Mouse (Mus musculus) forebrain, embryonic 15.5 days (tissue): ENCODE results near the gene Gm10181. TPM values are rescaled to one million over a fixed set of nuclear protein-coding genes. Genes with fewer than 3 reads are reported as not detected.

Source experiments
- ATAC-seq: fragments of 200-750 bp; cut with Nextera tagmentation; replicated peaks from 2 replicates; pipeline ENCODE4 v1.8.0; 2017; ENCODE audit warnings: mild to moderate bottlenecking, moderate TSS enrichment, moderate library complexity
- H3K27ac ChIP-seq: fragments of 300-500 bp; sonication (generic); replicated peaks from 2 replicates; pipeline ENCODE4 v1.5.1; 2015; ENCODE audit warnings: mild to moderate bottlenecking, inconsistent platforms
- H3K27me3 ChIP-seq: fragments of 300-500 bp; sonication (generic); 2 replicates; pipeline ENCODE4 v1.6.1; 2015; ENCODE audit warnings: inconsistent platforms
- H3K36me3 ChIP-seq: fragments of 300-500 bp; sonication (generic); 2 replicates; pipeline ENCODE4 v1.6.1; 2015; ENCODE audit warnings: mild to moderate bottlenecking, inconsistent platforms
- H3K4me1 ChIP-seq: fragments of 300-500 bp; sonication (generic); 2 replicates; pipeline ENCODE4 v1.6.1; 2015; ENCODE audit warnings: inconsistent platforms
- H3K4me2 ChIP-seq: fragments of 300-500 bp; sonication (generic); replicated peaks from 2 replicates; pipeline ENCODE4 v1.6.1; 2015; ENCODE audit warnings: mild to moderate bottlenecking, inconsistent platforms
- H3K4me3 ChIP-seq: fragments of 300-500 bp; sonication (generic); 2 replicates; pipeline ENCODE4 v1.5.1; 2015; ENCODE audit warnings: mild to moderate bottlenecking, inconsistent platforms
- H3K9ac ChIP-seq: fragments of 300-500 bp; sonication (generic); replicated peaks from 2 replicates; pipeline ENCODE4 v1.6.1; 2015; ENCODE audit warnings: mild to moderate bottlenecking, inconsistent platforms
- H3K9me3 ChIP-seq: fragments of 300-500 bp; sonication (generic); 2 replicates; pipeline ENCODE4 v1.6.1; 2016; ENCODE audit warnings: inconsistent platforms
- WGBS: fragments of 180-500 bp; shearing (Covaris S2); methylation state at CpG from one replicate; pipeline ENCODE4 v1.1.7; 2015; ENCODE audit warnings: mixed read lengths; 5-methylcytosine and 5-hydroxymethylcytosine counted together
- polyA plus RNA-seq: library from polyadenylated mRNA; unstranded; fragments of >200 nt; fragmentation: Nextera tagmentation; extraction: Ambion mirVana; gene quantifications from 2 replicates; pipeline ENCODE4 v1.2.1, GENCODE M21; 2015

Gm10181 gene
- polyA plus RNA-seq, result not detected in 2 replicates

GRCm38 (mm10) chr9:25089122-25089521 lies at the start of gene Gm10181:
Gene Gm10181, plus strand, starts transcription at chr9:25089422.
- Histone ChIP-seq H3K9me3 (no peaks in the 10 kb centered on the region), H3K9ac (no peak within 1 kb of the TSS), H3K4me1 (no peaks in the 10 kb centered on the region), H3K27ac (no peak within 1 kb of the TSS), H3K36me3 (no peaks in the 10 kb centered on the region), H3K4me2 (no peak within 1 kb of the TSS), H3K4me3 (no peak within 1 kb of the TSS), H3K27me3 (no peaks in the 10 kb centered on the region)
- ATAC-seq, result no peak
- WGBS, result 80% methylated on average over 2 of the region's 2 CpGs

DNA sequence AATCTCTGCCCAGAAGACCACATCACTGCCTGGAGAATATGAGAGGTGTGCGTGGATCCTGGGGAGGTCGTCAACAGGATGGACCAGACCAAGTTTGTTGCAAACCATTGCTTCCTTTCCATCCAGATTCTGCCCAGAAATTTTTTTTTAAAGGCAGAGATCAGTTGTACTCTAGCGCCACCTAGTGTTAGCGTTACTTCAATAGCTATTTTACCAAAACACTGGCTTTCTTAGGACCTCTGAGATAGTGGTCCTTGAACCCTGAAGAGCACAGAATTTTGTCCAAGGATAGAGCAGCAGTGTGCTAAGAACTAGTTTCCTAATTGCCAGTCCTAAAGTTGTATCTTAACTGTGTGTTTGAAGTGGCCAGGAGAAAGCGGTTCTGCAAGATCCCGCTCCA lies 47.6 kb upstream of the Gm10181 start:
- no peak overlapping the region for H3K27ac ChIP-seq
- no peaks in the 10 kb centered on the region for H3K36me3 ChIP-seq
- no peak overlapping the region for H3K4me2 ChIP-seq
- no peaks in the 10 kb centered on the region for H3K9me3 ChIP-seq
- no peak overlapping the region for H3K9ac ChIP-seq
- 26% methylated on average over 6 of the region's 6 CpGs for WGBS
- H3K27me3 ChIP-seq, result no peaks in the 10 kb centered on the region
- no peak for ATAC-seq
- no peak overlapping the region for H3K4me3 ChIP-seq
- H3K4me1 ChIP-seq, result no peaks in the 10 kb centered on the region

DNA sequence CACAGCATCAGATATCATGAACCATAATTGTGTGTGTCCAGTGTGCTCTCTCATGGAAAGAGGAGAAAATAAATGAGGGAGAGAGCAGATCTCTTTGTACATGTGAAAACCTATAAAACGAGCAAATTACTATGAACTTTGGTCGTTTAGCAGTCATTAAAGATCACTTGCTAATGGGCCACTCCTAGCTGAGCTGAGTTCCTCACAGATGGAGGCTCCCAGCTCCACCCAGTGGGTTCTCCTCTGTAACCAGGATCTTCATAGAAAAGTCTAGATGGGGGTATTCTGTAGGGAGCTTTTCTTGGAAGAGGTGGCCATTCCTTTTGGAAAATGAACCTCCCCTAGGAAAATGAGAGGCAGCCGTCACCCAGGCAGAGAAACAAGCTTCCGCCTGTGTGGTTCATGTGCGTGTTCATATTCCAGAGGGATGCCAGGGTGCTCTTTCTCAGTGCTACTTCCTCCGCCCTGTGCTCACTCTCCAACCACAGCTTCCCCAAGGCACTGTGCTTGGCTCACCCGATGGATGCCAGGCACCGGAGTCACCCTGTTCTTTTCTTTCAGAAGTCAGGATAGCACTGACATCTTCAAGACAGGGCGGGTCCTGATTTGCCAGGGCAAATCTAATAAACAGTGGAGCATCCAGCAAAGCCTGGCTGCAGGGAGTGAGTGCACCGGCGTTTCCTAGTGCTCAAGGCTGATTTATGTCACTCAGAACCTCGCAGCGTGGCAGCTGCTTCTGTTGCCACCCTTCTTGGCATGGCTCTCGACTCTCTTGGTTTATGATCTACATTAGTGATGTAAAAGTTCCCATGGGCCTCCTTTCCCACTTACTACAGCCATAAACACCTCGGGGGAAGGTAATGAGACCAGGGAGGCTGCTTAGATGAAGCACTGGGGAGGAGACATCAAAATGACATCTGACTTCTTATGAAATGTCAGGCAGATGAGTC lies 46.8 kb upstream of the Gm10181 start:
- no peaks in the 10 kb centered on the region for H3K4me1 ChIP-seq
- H3K27me3 ChIP-seq, result no peaks in the 10 kb centered on the region
- no peak for ATAC-seq
- no peaks in the 10 kb centered on the region for H3K36me3 ChIP-seq
- H3K9me3 ChIP-seq, result no peaks in the 10 kb centered on the region
- H3K27ac ChIP-seq, result no peak overlapping the region
- WGBS, result 69% methylated on average over 15 of the region's 15 CpGs
- no peak overlapping the region for H3K9ac ChIP-seq
- no peak overlapping the region for H3K4me3 ChIP-seq
- H3K4me2 ChIP-seq, result no peak overlapping the region

DNA sequence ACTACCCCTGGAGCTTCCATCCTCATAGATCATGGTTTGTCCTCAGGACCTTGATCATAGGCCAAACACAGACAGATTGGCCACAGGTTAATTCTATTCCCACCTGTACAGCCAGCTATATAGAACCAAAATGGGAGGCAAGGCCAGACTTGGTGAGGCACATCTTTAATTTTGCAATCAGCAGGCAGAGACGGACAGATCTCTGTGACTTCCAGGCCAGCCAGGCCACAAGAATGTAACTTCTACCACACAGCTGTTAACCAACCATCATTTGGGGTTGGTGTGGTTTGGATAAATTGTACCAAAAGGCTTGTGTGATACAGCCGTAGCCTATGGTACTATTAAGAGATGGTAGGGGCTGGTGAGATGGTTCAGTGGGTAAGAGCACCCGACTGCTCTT lies 44.9 kb upstream of the Gm10181 start:
- 94% methylated on average over 3 of the region's 3 CpGs for WGBS
- Histone ChIP-seq H3K27ac (no peak overlapping the region), H3K4me2 (no peak overlapping the region), H3K27me3 (no peaks in the 10 kb centered on the region), H3K36me3 (no peaks in the 10 kb centered on the region), H3K4me3 (no peak overlapping the region), H3K4me1 (no peaks in the 10 kb centered on the region), H3K9ac (no peak overlapping the region), H3K9me3 (no peaks in the 10 kb centered on the region)
- no peak for ATAC-seq

GRCm38 (mm10) chr9:25048289-25048688 lies 40.9 kb upstream of the Gm10181 start:
- 53% methylated on average over 2 of the region's 2 CpGs for WGBS
- Histone ChIP-seq H3K9ac (no peak overlapping the region), H3K4me1 (no peaks in the 10 kb centered on the region)

DNA sequence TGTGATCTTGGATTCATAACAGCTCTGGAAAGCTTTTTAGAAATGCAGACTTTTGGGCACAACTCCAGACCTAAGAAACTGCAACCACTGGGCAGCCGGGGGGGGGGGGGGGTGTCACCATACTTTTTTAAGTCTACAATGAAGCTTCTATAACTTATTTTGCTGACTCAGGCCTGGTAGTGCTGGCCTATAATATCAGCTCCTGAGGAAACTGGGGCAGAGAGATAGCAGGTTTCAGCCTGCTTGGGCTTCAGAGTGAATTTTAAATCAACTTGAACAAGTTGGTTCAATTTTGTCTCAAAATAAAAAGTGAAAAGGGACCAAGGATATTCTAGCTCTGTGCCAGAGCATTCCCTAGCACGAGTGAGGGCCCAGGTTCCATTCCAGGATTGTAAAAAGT lies 40.3 kb upstream of the Gm10181 start:
- Histone ChIP-seq H3K4me3 (no peak overlapping the region), H3K9ac (no peak overlapping the region), H3K27ac (no peak overlapping the region), H3K4me2 (no peak overlapping the region), H3K27me3 (no peaks in the 10 kb centered on the region), H3K9me3 (no peaks in the 10 kb centered on the region), H3K36me3 (no peaks in the 10 kb centered on the region), H3K4me1 (no peaks in the 10 kb centered on the region)
- no peak for ATAC-seq
- 85% methylated on average over 2 of the region's 2 CpGs for WGBS

More at GRCm38 (mm10) chr9:25048289-25048688, 40.9 kb upstream of the Gm10181 start:
- ATAC-seq, result no peak
- no peak overlapping the region for H3K4me2 ChIP-seq
- H3K4me3 ChIP-seq, result no peak overlapping the region
- no peak overlapping the region for H3K27ac ChIP-seq
- no peaks in the 10 kb centered on the region for H3K27me3 ChIP-seq
- no peaks in the 10 kb centered on the region for H3K9me3 ChIP-seq
- no peaks in the 10 kb centered on the region for H3K36me3 ChIP-seq

DNA sequence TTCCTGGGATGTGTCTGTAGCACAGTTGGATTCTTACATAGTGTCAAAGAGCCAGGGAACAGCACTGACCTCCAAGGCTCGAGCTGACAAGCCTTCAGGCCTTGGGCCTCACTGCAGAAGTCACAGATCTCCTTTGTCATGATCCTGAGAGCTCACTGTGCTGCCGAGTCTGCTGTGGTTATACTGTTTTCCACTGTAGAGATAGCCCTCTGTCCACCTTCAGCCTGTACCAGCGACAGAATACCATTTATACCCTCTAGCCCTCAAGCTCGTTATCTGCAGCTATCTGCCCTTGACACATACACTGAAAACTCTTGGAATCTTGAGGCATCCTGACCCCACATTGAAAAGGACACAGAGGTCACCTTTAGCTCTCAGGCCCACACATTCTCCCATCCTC lies 37.3 kb upstream of the Gm10181 start:
- no peak for ATAC-seq
- no peak overlapping the region for H3K4me2 ChIP-seq
- no peaks in the 10 kb centered on the region for H3K9me3 ChIP-seq
- H3K9ac ChIP-seq, result no peak overlapping the region
- H3K27me3 ChIP-seq, result no peaks in the 10 kb centered on the region
- no peaks in the 10 kb centered on the region for H3K36me3 ChIP-seq
- 57% methylated on average over 4 of the region's 4 CpGs for WGBS
- H3K4me3 ChIP-seq, result no peak overlapping the region
- no peak overlapping the region for H3K27ac ChIP-seq
- no peaks in the 10 kb centered on the region for H3K4me1 ChIP-seq

DNA sequence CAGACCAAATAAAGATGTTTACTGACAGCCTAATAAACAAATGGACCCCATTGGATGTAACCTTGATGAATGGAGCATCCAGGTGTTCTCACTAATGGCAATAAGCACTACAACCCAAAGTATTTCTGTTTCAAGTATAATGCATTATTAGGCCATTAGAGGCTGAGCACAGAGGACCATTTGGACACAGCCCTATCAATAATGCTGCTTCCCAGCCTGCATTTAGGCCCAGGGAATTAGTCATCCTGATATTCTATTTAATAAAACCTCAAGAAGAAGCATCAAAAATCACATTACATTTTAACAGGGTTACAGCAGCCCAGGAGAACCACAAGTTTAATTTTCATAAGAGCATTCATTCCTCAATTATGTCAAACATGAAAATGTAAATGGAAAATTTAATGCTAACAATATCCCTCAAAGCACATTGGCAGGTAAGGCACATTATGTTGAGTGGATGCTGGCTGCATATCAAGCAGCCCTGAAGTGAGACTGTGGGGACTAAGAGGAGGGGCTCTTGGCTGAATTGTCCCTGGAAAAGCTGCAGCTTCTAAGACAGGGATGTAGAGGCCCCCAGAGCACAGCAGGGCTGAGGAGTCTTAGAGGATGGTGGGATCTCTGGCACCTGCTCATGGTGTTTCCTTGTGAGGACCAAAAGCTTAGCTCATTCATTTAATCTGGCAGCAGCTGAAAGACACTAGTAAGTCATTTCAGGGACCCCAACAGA lies 33.4 kb upstream of the Gm10181 start:
- Histone ChIP-seq H3K4me3 (no peak overlapping the region), H3K36me3 (no peaks in the 10 kb centered on the region), H3K9me3 (no peaks in the 10 kb centered on the region), H3K4me1 (no peaks in the 10 kb centered on the region), H3K4me2 (no peak overlapping the region), H3K9ac (no peak overlapping the region), H3K27me3 (no peaks in the 10 kb centered on the region), H3K27ac (no peak overlapping the region)
- ATAC-seq, result 0 out of 2 replicates have a peak, but pooled peaks have one; percentile 29

DNA sequence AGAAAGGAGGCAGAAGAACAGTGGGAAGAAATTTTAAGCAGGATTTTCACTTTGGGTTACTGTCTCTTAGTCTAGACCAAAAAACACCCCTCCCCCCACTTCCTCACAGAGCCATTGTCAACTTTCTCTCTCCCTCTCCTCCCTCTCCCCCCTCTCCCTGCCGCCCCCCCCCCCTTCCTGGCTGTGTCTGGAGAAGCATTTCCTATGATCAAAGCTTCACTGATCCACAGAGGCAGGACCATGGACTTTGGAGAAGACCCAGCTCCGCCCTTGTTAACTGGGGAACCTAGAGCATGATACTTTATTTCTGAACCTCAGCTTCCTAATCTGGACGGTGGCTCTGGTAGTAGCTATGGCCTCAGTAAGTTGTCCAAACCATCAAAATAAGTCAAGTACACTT lies 30.5 kb upstream of the Gm10181 start:
- Histone ChIP-seq H3K27me3 (no peaks in the 10 kb centered on the region), H3K36me3 (no peaks in the 10 kb centered on the region), H3K9me3 (no peaks in the 10 kb centered on the region), H3K4me1 (no peaks in the 10 kb centered on the region), H3K4me3 (no peak overlapping the region), H3K9ac (no peak overlapping the region), H3K4me2 (no peak overlapping the region), H3K27ac (no peak overlapping the region)
- ATAC-seq, result no peak
- WGBS, result 80% methylated on average over 2 of the region's 3 CpGs

GRCm38 (mm10) chr9:25072666-25073065 lies 16.6 kb upstream of the Gm10181 start:
- Histone ChIP-seq H3K36me3 (no peaks in the 10 kb centered on the region), H3K4me1 (no peaks in the 10 kb centered on the region), H3K4me2 (no peak overlapping the region), H3K27ac (no peak overlapping the region), H3K9ac (no peak overlapping the region), H3K4me3 (no peak overlapping the region), H3K9me3 (no peaks in the 10 kb centered on the region), H3K27me3 (no peaks in the 10 kb centered on the region)
- no peak for ATAC-seq
- 90% methylated on average over 1 of the region's 1 CpGs for WGBS

DNA sequence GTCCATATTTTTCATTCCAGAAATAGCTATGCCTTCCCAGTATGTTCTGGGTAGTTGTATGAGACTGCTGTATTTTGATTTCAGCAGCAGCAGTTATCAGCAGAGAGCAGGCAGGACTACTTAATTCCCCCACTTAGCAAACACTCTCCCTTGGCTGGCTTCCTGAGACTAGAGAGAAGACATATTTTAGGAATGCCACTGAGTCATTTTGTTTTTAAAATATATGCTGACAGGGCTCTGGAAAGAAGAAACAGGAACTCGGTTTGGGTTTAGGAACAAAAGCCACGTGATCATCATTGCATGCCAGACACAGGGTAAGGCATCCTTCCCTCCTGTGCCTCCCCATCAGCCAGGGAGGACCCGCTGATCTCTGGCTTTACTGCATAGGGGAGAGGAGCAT lies 13.2 kb upstream of the Gm10181 start:
- H3K4me3 ChIP-seq, result no peak overlapping the region
- no peaks in the 10 kb centered on the region for H3K36me3 ChIP-seq
- 76% methylated on average over 3 of the region's 3 CpGs for WGBS
- H3K27me3 ChIP-seq, result no peaks in the 10 kb centered on the region
- no peaks in the 10 kb centered on the region for H3K9me3 ChIP-seq
- H3K27ac ChIP-seq, result no peak overlapping the region
- H3K9ac ChIP-seq, result no peak overlapping the region
- ATAC-seq, result no peak
- H3K4me1 ChIP-seq, result no peaks in the 10 kb centered on the region
- no peak overlapping the region for H3K4me2 ChIP-seq

- Histone ChIP-seq H3K9me3 (no peaks in the 10 kb centered on the region), H3K36me3 (no peaks in the 10 kb centered on the region), H3K4me2 (no peak overlapping the region), H3K27me3 (no peaks in the 10 kb centered on the region), H3K4me1 (no peaks in the 10 kb centered on the region), H3K27ac (no peak overlapping the region), H3K9ac (no peak overlapping the region), H3K4me3 (no peak overlapping the region)
- WGBS, result 89% methylated on average over 1 of the region's 1 CpGs
- ATAC-seq, result no peak
Observed at GRCm38 (mm10) chr9:25076505-25076904, 12.7 kb upstream of the Gm10181 start.
